Mouse (Mus musculus) adrenal gland, postnatal 4 days (tissue): Measurements from ENCODE around the gene Uncx. TPM values are rescaled to one million over a fixed set of nuclear protein-coding genes. Genes with fewer than 3 reads are reported as not detected.

Experiments
- total RNA-seq, 2 experiments: library from RNA; stranded (reverse); gene quantifications; 2 replicates each; pipeline ENCODE4 v1.2.3; 2021

Uncx gene
- total RNA-seq, 2 experiments from 2014 or later: 0.42 to 3.8 TPM

Other genes with a start within 250 kb of the Uncx start
- 1 to 10 TPM; 6.2 to 8.0 TPM for gene Adap1, start 217.9 kb upstream of the Uncx start, total RNA-seq
- 10 to 100 TPM; 62.9 to 65.6 TPM for gene Cox19, start 192.1 kb upstream of the Uncx start, total RNA-seq
- not detected for gene Cyp2w1, start 190.9 kb upstream of the Uncx start, total RNA-seq
- gene Gpr146, start 165.8 kb upstream of the Uncx start, total RNA-seq: 10 to 100 TPM; 10.4 to 10.7 TPM
- under 1 TPM; 0.48 to 0.93 TPM for gene C130050O18Rik, start 138.2 kb upstream of the Uncx start, total RNA-seq
- gene Gper1, start 120.3 kb upstream of the Uncx start, total RNA-seq: 1 to 10 TPM; 6.0 to 7.4 TPM
- gene 3110082I17Rik, start 83.0 kb upstream of the Uncx start, total RNA-seq: 10 to 100 TPM; 18.8 to 19.7 TPM
- gene Zfand2a, start 58.9 kb upstream of the Uncx start, total RNA-seq: 10 to 100 TPM; 26.7 to 29.7 TPM
- 10 to 100 TPM; 13.4 to 13.7 TPM for gene Micall2, start 192.8 kb downstream of the Uncx start, total RNA-seq
- gene Ints1, start 232.2 kb downstream of the Uncx start, total RNA-seq: 10 to 100 TPM; 52.8 to 65.7 TPM
- gene Mafk, start 248.0 kb downstream of the Uncx start, total RNA-seq: 10 to 100 TPM; 21.9 to 23.2 TPM